Mouse (Mus musculus) MEL (cell line): ENCODE results near the gene Ctdnep1. TPM values are rescaled to one million over a fixed set of nuclear protein-coding genes. Genes with fewer than 3 reads are reported as not detected.

Experiments
- DNase-seq: peaks from one replicate; pipeline ENCODE4 v3.0.0; 2011; ENCODE audit warnings: low read depth, low spot score
- H3K27ac ChIP-seq: 2 replicates; pipeline ENCODE4 v1.5.1; 2012; ENCODE audit warnings: low read depth, mild to moderate bottlenecking, control low read depth, low read length, moderate library complexity; ENCODE audit not compliant: control insufficient read depth
- H3K27me3 ChIP-seq, 2 experiments: fragments of 150-350 bp in 1 of 2; sonication (generic) in 1 of 2; 2 replicates each; pipeline ENCODE4 v1.6.1; 2012; ENCODE audit warnings: low read length in 2 of 2, mild to moderate bottlenecking in 2 of 2, improper control_type of control experiment in 1 of 2, moderate library complexity in 1 of 2; ENCODE audit not compliant: insufficient read depth in 2 of 2, control insufficient read depth in 1 of 2
- H3K36me3 ChIP-seq, 2 experiments: 2 replicates each; pipeline ENCODE4 v1.6.1; 2012 to 2014; ENCODE audit warnings: low read length in 2 of 2, improper control_type of control experiment in 1 of 2, inconsistent platforms in 1 of 2, mild to moderate bottlenecking in 1 of 2; ENCODE audit not compliant: insufficient read depth in 2 of 2, control insufficient read depth in 1 of 2
- H3K4me1 ChIP-seq, 2 experiments: fragments of 150-350 bp in 1 of 2; sonication (generic) in 1 of 2; 2 replicates each; pipeline ENCODE4 v1.6.1; 2012; ENCODE audit warnings: low read length in 2 of 2, improper control_type of control experiment in 1 of 2, mild to moderate bottlenecking in 1 of 2; ENCODE audit not compliant: insufficient read depth in 2 of 2, control insufficient read depth in 1 of 2
- H3K4me3 ChIP-seq, 2 experiments: fragments of 150-350 bp in 1 of 2; sonication (generic) in 1 of 2; 2 replicates each; pipeline ENCODE4 v1.5.1; 2012; ENCODE audit warnings: low read depth in 2 of 2, low read length in 2 of 2, mild to moderate bottlenecking in 2 of 2, moderate library complexity in 2 of 2, control low read depth in 1 of 2, improper control_type of control experiment in 1 of 2; ENCODE audit not compliant: control insufficient read depth in 1 of 2, insufficient read depth in 1 of 2
- H3K79me2 ChIP-seq: 2 replicates; pipeline ENCODE4 v1.6.1; 2012; ENCODE audit warnings: mild to moderate bottlenecking, low read length, moderate library complexity; ENCODE audit not compliant: control insufficient read depth, poor library complexity, insufficient read depth
- H3K9ac ChIP-seq: 2 replicates; pipeline ENCODE4 v1.6.1; 2012; ENCODE audit warnings: low read depth, mild to moderate bottlenecking, control low read depth, low read length, moderate library complexity; ENCODE audit not compliant: control insufficient read depth, poor library complexity, severe bottlenecking
- H3K9me3 ChIP-seq: fragments of 150-350 bp; sonication (generic); replicated peaks from 2 replicates; pipeline ENCODE4 v1.6.1; 2012; ENCODE audit warnings: mild to moderate bottlenecking, low read length, improper control_type of control experiment, moderate library complexity; ENCODE audit not compliant: insufficient read depth
- CHD1 ChIP-seq: IDR thresholded peaks from 2 replicates; pipeline ENCODE4 v1.6.1; 2012; ENCODE audit warnings: low read depth, mild to moderate bottlenecking, inconsistent platforms, low read length, improper control_type of control experiment
- CHD2 ChIP-seq: IDR thresholded peaks from 2 replicates; pipeline ENCODE4 v1.6.1; 2011; ENCODE audit warnings: low read length, improper control_type of control experiment
- CTCF ChIP-seq, 3 experiments: IDR thresholded peaks in 2 of 3; conservative IDR thresholded peaks in 1 of 3; 2 replicates each; pipeline ENCODE4 v1.5.1; 2011 to 2012; ENCODE audit warnings: low read length in 3 of 3, low read depth in 2 of 3, mild to moderate bottlenecking in 2 of 3, improper control_type of control experiment in 1 of 3, inconsistent platforms in 1 of 3, mixed read lengths in 1 of 3, moderate library complexity in 1 of 3; ENCODE audit not compliant: control insufficient read depth in 1 of 3, insufficient read depth in 1 of 3, poor library complexity in 1 of 3, severe bottlenecking in 1 of 3
- GATA1 ChIP-seq: IDR thresholded peaks from 2 replicates; pipeline ENCODE4 v1.6.1; 2011; ENCODE audit warnings: low read depth, low read length, improper control_type of control experiment
- JUND ChIP-seq: IDR thresholded peaks from 2 replicates; pipeline ENCODE4 v1.6.1; 2011; ENCODE audit warnings: low read depth, mild to moderate bottlenecking, improper control_type of control experiment, low read length
- MAX ChIP-seq: IDR thresholded peaks from 2 replicates; pipeline ENCODE4 v1.6.1; 2011; ENCODE audit warnings: low read length, improper control_type of control experiment
- MAZ ChIP-seq: IDR thresholded peaks from 2 replicates; pipeline ENCODE4 v1.6.1; 2012; ENCODE audit warnings: low read depth, mild to moderate bottlenecking, inconsistent platforms, low read length, improper control_type of control experiment
- MYB ChIP-seq: IDR thresholded peaks from 2 replicates; pipeline ENCODE4 v1.6.1; 2011; ENCODE audit warnings: mild to moderate bottlenecking, low read depth, low read length, improper control_type of control experiment
- MYC ChIP-seq: IDR thresholded peaks from 2 replicates; pipeline ENCODE4 v1.6.1; 2011; ENCODE audit warnings: low read depth, mild to moderate bottlenecking, low read length, improper control_type of control experiment, moderate library complexity
- NELFE ChIP-seq: IDR thresholded peaks from 2 replicates; pipeline ENCODE4 v1.6.1; 2011; ENCODE audit warnings: low read depth, low read length, improper control_type of control experiment
- POLR2AphosphoS2 ChIP-seq: IDR thresholded peaks from 2 replicates; pipeline ENCODE4 v1.6.1; 2011; ENCODE audit warnings: low read length, improper control_type of control experiment
- RAD21 ChIP-seq: IDR thresholded peaks from 2 replicates; pipeline ENCODE4 v1.6.1; 2011; ENCODE audit warnings: mild to moderate bottlenecking, low read depth, low read length, improper control_type of control experiment
- SIN3A ChIP-seq: IDR thresholded peaks from 2 replicates; pipeline ENCODE4 v1.6.1; 2012; ENCODE audit warnings: low read length, improper control_type of control experiment, inconsistent platforms
- SMC3 ChIP-seq: IDR thresholded peaks from 2 replicates; pipeline ENCODE4 v1.6.1; 2011; ENCODE audit warnings: low read depth, low read length, improper control_type of control experiment
- TAL1 ChIP-seq: IDR thresholded peaks from 2 replicates; pipeline ENCODE4 v1.6.1; 2012; ENCODE audit warnings: mild to moderate bottlenecking, inconsistent platforms, low read length, moderate library complexity, mixed read lengths
- TBP ChIP-seq: IDR thresholded peaks from 2 replicates; pipeline ENCODE4 v1.8.0; 2011; ENCODE audit warnings: low read depth, low read length, improper control_type of control experiment
- TCF12 ChIP-seq: IDR thresholded peaks from 2 replicates; pipeline ENCODE4 v1.6.1; 2014; ENCODE audit warnings: low read depth, mild to moderate bottlenecking, inconsistent platforms, low read length, improper control_type of control experiment, moderate library complexity
- UBTF ChIP-seq: IDR thresholded peaks from 2 replicates; pipeline ENCODE4 v1.6.1; 2012; ENCODE audit warnings: low read depth, mild to moderate bottlenecking, inconsistent platforms, low read length, improper control_type of control experiment, moderate library complexity, borderline replicate concordance; ENCODE audit not compliant: insufficient read depth
- ZC3H11A ChIP-seq: IDR thresholded peaks from 2 replicates; pipeline ENCODE4 v1.6.1; 2012; ENCODE audit warnings: low read depth, mild to moderate bottlenecking, inconsistent platforms, low read length, improper control_type of control experiment
- ZMIZ1 ChIP-seq: IDR thresholded peaks from 2 replicates; pipeline ENCODE4 v1.6.1; 2012; ENCODE audit warnings: low read depth, mild to moderate bottlenecking, inconsistent platforms, low read length, improper control_type of control experiment, moderate library complexity
- ZNF384 ChIP-seq: IDR thresholded peaks from 2 replicates; pipeline ENCODE4 v1.6.1; 2012; ENCODE audit warnings: low read depth, mild to moderate bottlenecking, inconsistent platforms, low read length, improper control_type of control experiment
- polyA plus RNA-seq, 2 experiments: library from polyadenylated mRNA; stranded (reverse) in 1 of 2; unstranded in 1 of 2; fragments of >175 nt in 1 of 2; fragments of >200 nt in 1 of 2; gene quantifications; 2 replicates each; pipeline versions ENCODE4 v1.2.1 to v1.2.4; 2012; ENCODE audit warnings: low replicate concordance in 2 of 2, low read depth in 1 of 2; ENCODE audit not compliant: insufficient read length in 2 of 2, insufficient read depth in 1 of 2, missing spikeins in 1 of 2
- total RNA-seq: library from RNA; depleted of rRNA; stranded (reverse); fragments of 300-350 nt; gene quantifications from 2 replicates; pipeline ENCODE4 v1.2.3, GENCODE M21; 2012

Ctdnep1 gene
- total and polyA plus RNA-seq, 3 experiments = 47.3 to 133 TPM; not detected in 1

DNA sequence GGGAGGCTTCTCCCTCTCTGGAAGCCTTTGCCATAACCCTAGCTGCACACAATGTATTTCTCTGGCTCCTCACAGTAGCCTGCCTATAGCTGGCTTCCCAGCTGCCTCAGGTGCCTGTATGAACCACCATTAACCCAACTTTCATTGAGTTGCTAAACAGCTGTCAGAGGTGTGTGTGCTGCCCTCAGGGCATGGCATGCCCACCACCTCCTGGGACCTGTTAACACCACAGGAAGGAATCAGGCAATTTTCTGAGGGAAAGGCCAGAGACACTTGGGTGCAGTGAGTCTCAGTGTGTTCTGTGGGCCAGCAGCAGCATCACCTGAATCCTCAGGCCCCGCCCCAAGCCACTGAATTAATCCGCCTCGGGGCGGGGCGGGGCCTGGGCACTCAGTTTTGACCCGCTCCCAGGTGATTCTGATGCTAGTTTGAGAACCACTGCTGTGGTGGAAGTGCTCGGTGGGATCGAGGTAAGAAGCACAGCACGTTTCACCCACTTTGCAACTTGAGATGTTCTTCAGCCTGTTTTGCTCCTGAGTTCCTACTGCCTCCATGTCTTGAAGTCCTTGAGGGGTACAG, 42.5 kb upstream of the Ctdnep1 start:
- H3K79me2 ChIP-seq = no peaks in the 10 kb centered on the region
- peaks cover 3 to 4% of the 10 kb centered on the region in 2 experiments; a peak in 1 of 4 replicates for H3K4me1 ChIP-seq
- TF ChIP-seq MAX = no peak
- TF ChIP-seq POLR2AphosphoS2 = no peak
- TF ChIP-seq MYB = no peak
- TF ChIP-seq CHD1 = no peak
- no peak for TF ChIP-seq CHD2
- no peak for TF ChIP-seq UBTF
- TF ChIP-seq MAZ = no peak
- TF ChIP-seq TBP = no peak
- TF ChIP-seq SMC3 = no peak
- no peak for TF ChIP-seq RAD21
- TF ChIP-seq SIN3A = no peak
- TF ChIP-seq TCF12 = no peak
- no peak for TF ChIP-seq ZMIZ1
- no peak for TF ChIP-seq ZC3H11A
- TF ChIP-seq NELFE = no peak
- no peak for TF ChIP-seq JUND
- no peak for TF ChIP-seq ZNF384
- TF ChIP-seq GATA1 = no peak
- H3K4me3 ChIP-seq = no peak overlapping the region
- no peaks in the 10 kb centered on the region for H3K9me3 ChIP-seq
- no peak overlapping the region for H3K27ac ChIP-seq
- H3K36me3 ChIP-seq = peaks cover 0 to 4% of the 10 kb centered on the region in 2 experiments; a peak in 1 of 4 replicates
- H3K27me3 ChIP-seq = peaks cover 7% of the 10 kb centered on the region in 2 experiments
- no peak overlapping the region for H3K9ac ChIP-seq
- DNase-seq = no peak

DNA sequence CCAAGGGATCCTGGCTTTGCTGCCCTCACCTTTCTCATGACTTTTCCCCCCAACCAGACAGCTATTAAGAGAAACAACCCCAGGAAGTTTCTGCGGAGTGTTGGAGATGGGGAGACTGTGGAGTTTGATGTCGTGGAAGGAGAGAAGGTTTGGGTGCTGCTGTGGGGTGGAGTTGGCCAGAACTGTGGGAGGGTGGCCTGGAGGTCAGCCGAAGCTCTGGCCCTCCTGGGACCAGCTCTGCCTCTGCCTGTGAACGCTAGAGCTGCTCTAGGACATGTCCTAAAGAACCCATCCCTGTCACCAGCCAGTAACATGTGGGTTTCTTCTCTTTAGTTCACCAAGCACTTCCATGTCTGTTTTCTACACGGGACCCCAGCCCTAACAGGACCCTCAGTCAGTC, 41.8 kb upstream of the Ctdnep1 start:
- TF ChIP-seq CTCF (IDR thresholded peaks at IDR 0.05 in 2 of 3, conservative IDR thresholded peaks at IDR 0.05 in 1 of 3; ENCODE audit: control insufficient read depth in 1 of 3, insufficient read depth in 1 of 3, low read depth in 2 of 3, low read length in 3 of 3, poor library complexity in 1 of 3, severe bottlenecking in 1 of 3) (no peak), MYC (no peak), TAL1 (no peak)
- H3K4me3 ChIP-seq = no peak overlapping the region
- 0 out of 4 replicates have a peak, but pooled peaks cover 3 to 4% of the 10 kb centered on the region in 2 experiments for H3K4me1 ChIP-seq
- DNase-seq = no peak
- no peak overlapping the region for H3K27ac ChIP-seq
- peaks cover 10 to 12% of the 10 kb centered on the region in 2 experiments for H3K27me3 ChIP-seq
- H3K79me2 ChIP-seq = no peaks in the 10 kb centered on the region
- peaks cover 0 to 4% of the 10 kb centered on the region in 2 experiments; a peak in 1 of 4 replicates for H3K36me3 ChIP-seq
- H3K9ac ChIP-seq = no peak overlapping the region
- no peaks in the 10 kb centered on the region for H3K9me3 ChIP-seq
